Mouse (Mus musculus): ENCODE measurements around the gene H6pd. TPM values are rescaled to one million over a fixed set of nuclear protein-coding genes. Genes with fewer than 3 reads are reported as not detected.

The H6pd gene
- polyA plus RNA-seq, 1 experiment from 2014 or later: 11.4 TPM

DNA sequence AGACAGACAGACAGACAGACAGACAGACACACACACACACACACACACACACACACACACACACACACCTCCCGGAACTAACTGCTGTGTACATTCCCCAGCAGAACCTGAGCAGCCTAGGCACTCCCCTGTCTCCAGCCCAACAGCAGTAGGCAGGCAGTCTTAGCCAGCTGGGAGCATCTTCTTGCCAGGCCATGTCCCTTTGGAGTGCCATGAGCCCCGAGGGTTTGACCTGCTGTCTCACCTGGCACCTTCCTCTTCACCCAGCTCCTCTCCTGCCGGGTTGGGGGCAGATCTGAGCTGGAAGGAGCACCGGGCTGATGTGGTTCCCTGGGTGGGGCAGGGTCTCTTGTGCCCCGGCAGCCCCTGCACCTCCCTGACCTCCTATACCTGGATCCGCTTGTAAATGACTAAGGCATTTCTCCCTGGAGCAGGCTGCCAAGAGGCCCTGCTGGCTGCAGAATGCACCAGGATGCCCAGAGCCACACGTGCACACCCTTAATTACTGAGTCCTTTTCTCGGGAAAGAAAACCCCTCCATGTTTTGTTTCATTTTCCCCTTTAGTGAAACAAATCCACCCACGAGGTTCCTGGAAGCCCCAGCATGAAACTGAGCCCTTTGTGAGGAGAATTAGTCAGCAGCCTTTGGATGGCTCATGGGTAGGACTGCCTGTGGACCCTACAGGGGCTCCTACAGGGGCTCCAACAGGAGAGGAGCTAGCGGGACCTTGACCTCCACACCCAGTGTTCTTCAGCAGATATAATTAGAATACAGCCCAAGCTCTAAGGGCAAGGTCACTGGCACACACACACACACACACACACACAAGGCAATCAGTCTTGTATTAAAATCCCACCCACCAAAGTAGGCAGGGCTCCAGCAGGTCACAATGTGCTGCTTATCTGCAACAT lies 65.7 kb downstream of the H6pd start:
- no peak overlapping the region for H3K4me3 ChIP-seq (ENCODE audit: low read length)
- H3K36me3 ChIP-seq (ENCODE audit: control insufficient read depth, insufficient read depth): no peaks in the 10 kb centered on the region
- H3K27me3 ChIP-seq (ENCODE audit: control insufficient read depth, insufficient read depth, low read length): no peaks in the 10 kb centered on the region
- no peaks in the 10 kb centered on the region for H3K9me3 ChIP-seq (replicated peaks; ENCODE audit: control insufficient read depth, low read length)
- H3K4me2 ChIP-seq (ENCODE audit: low read depth, low read length): no peak overlapping the region
- H3K4me1 ChIP-seq (ENCODE audit: control insufficient read depth, insufficient read depth, low read length): peaks cover 34% of the 10 kb centered on the region
- 52% methylated on average over 10 of the region's 10 CpGs for WGBS
- H3K27ac ChIP-seq (ENCODE audit: low read length): no peak overlapping the region
- ATAC-seq (replicated peaks; ENCODE audit: extremely low read depth, insufficient read depth, low FRiP score): no peak
- peak overlapping the region; percentile 6; the same call in 1 of the 2 replicates for H3K9ac ChIP-seq (ENCODE audit: low read length)

DNA sequence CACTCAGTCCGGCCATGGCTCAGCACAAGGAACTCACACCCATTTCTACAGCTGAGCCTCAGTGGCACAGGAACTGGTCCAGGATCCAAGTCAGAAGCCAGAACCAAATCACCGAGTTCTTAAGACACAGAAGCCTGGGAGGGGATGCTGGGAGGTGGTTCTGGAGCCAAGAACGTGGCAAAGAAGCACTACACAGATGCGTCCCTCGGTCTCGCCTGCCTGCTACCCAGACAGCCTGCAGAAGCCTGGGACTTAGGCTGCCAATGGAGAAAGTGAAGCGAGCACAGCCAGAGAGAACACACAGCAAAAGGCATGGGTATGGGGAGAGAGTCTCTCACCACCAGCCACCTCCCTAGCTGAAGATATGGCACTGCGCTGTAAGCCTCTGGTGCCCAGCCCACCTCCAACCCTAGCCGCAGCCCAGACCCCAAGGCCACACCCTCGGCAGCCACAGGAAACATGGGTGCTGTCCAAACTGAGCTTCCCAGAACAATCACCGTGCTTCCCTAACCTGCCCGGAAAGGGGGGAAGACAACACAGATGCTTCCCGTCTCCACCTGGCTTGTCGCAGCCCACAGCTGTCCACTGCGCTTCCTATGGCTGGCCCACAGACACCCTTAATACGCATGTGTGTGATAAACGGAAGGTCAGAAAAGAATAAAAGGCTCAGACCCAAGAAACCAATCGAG lies 67.6 kb downstream of the H6pd start:
- Histone ChIP-seq H3K27me3 (ENCODE audit: control insufficient read depth, insufficient read depth, low read length) (no peaks in the 10 kb centered on the region), H3K36me3 (ENCODE audit: control insufficient read depth, insufficient read depth) (no peaks in the 10 kb centered on the region), H3K9ac (ENCODE audit: low read length) (no peak overlapping the region), H3K27ac (ENCODE audit: low read length) (no peak overlapping the region), H3K4me2 (ENCODE audit: low read depth, low read length) (no peak overlapping the region), H3K4me3 (ENCODE audit: low read length) (no peak overlapping the region), H3K9me3 (replicated peaks; ENCODE audit: control insufficient read depth, low read length) (no peaks in the 10 kb centered on the region), H3K4me1 (ENCODE audit: control insufficient read depth, insufficient read depth, low read length) (peaks cover 17% of the 10 kb centered on the region)
- WGBS: 67% methylated on average over 18 of the region's 18 CpGs
- no peak; the same call in 1 of the 2 replicates for ATAC-seq (replicated peaks; ENCODE audit: extremely low read depth, insufficient read depth, low FRiP score)

DNA sequence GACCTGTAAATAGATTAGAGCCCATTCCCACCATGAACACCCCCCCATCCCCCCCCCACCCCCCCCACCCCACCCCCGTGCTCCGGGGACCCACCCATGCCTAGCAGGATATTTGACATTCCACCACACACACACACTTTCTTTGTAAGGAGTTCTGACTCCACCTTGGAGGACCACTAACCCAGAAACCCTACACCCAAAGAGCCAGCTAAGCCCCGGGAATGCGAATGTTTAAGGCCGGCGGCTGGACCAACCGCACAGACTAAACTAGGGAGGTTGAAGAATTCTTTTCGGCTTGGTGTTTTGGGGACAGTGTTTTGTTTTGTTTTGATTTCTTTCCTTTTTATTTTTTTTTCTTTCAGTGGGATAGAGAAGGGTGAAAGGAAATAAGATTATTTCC lies 70.1 kb downstream of the H6pd start:
- no peak overlapping the region for H3K9ac ChIP-seq (ENCODE audit: low read length)
- H3K27ac ChIP-seq (ENCODE audit: low read length): no peak overlapping the region
- no peak overlapping the region for H3K4me3 ChIP-seq (ENCODE audit: low read length)
- H3K36me3 ChIP-seq (ENCODE audit: control insufficient read depth, insufficient read depth): no peaks in the 10 kb centered on the region
- H3K4me2 ChIP-seq (ENCODE audit: low read depth, low read length): no peak overlapping the region
- H3K9me3 ChIP-seq (replicated peaks; ENCODE audit: control insufficient read depth, low read length): no peaks in the 10 kb centered on the region
- no peak for ATAC-seq (replicated peaks; ENCODE audit: extremely low read depth, insufficient read depth, low FRiP score)
- H3K4me1 ChIP-seq (ENCODE audit: control insufficient read depth, insufficient read depth, low read length): peaks cover 15% of the 10 kb centered on the region
- 39% methylated on average over 8 of the region's 8 CpGs for WGBS
- H3K27me3 ChIP-seq (ENCODE audit: control insufficient read depth, insufficient read depth, low read length): no peaks in the 10 kb centered on the region

DNA sequence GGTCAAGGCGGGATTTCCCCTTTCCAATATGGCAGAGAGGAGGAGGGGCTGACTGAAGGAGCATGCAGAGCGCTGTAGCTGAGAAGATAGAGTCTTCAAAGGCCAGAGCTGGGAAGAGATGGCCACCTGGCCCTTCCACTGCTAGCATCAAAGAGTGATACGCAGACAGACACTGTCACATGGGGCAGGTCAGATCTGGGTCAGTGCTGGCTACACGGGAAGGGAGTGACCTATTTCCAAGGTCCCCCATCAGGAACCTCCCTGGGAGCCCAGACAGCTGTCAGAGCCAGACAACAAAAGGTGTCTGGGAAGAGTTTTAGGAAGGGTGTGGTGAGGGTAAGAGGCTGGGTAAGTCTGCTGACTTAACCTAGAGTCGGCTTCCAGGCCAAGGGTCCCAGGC lies 71.9 kb downstream of the H6pd start:
- WGBS: 52% methylated on average over 5 of the region's 5 CpGs
- no peaks in the 10 kb centered on the region for H3K27me3 ChIP-seq (ENCODE audit: control insufficient read depth, insufficient read depth, low read length)
- no peak for ATAC-seq (replicated peaks; ENCODE audit: extremely low read depth, insufficient read depth, low FRiP score)

DNA sequence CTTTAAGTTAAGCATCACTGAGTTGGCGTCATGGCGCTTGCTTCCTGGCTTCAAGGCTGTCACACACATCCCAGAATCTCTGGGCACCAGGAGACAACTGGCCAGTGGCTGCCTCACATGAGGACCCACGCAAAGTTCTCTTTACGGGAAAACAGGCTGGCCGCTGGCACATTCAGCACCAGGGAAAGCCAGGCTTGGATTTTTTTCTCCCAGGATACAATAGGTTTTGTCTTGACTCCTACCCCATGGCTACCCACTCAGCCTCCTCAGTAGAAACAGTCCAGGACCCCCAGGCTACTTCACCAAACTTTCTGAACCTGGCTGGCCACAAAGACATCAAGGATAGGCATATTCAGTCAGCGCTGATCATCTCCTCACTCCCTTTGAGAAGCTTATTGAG lies 73.4 kb downstream of the H6pd start:
- H3K27ac ChIP-seq (ENCODE audit: low read length): no peak overlapping the region
- no peak overlapping the region for H3K4me2 ChIP-seq (ENCODE audit: low read depth, low read length)
- peaks cover 7% of the 10 kb centered on the region; the same call in 1 of the 2 replicates for H3K9me3 ChIP-seq (replicated peaks; ENCODE audit: control insufficient read depth, low read length)
- no peak for ATAC-seq (replicated peaks; ENCODE audit: extremely low read depth, insufficient read depth, low FRiP score)
- H3K9ac ChIP-seq (ENCODE audit: low read length): no peak overlapping the region
- peaks cover 6% of the 10 kb centered on the region; the same call in 1 of the 2 replicates for H3K4me1 ChIP-seq (ENCODE audit: control insufficient read depth, insufficient read depth, low read length)
- H3K36me3 ChIP-seq (ENCODE audit: control insufficient read depth, insufficient read depth): no peaks in the 10 kb centered on the region
- no peaks in the 10 kb centered on the region for H3K27me3 ChIP-seq (ENCODE audit: control insufficient read depth, insufficient read depth, low read length)
- WGBS: 76% methylated on average over 6 of the region's 6 CpGs
- no peak overlapping the region for H3K4me3 ChIP-seq (ENCODE audit: low read length)

More for the DNA sequence above, 71.9 kb downstream of the H6pd start:
- Histone ChIP-seq H3K36me3 (ENCODE audit: control insufficient read depth, insufficient read depth) (no peaks in the 10 kb centered on the region), H3K9ac (ENCODE audit: low read length) (no peak overlapping the region), H3K4me3 (ENCODE audit: low read length) (no peak overlapping the region), H3K9me3 (replicated peaks; ENCODE audit: control insufficient read depth, low read length) (peaks cover 5% of the 10 kb centered on the region; the same call in 1 of the 2 replicates), H3K4me1 (ENCODE audit: control insufficient read depth, insufficient read depth, low read length) (peaks cover 6% of the 10 kb centered on the region; the same call in 1 of the 2 replicates), H3K27ac (ENCODE audit: low read length) (no peak overlapping the region), H3K4me2 (ENCODE audit: low read depth, low read length) (no peak overlapping the region)

DNA sequence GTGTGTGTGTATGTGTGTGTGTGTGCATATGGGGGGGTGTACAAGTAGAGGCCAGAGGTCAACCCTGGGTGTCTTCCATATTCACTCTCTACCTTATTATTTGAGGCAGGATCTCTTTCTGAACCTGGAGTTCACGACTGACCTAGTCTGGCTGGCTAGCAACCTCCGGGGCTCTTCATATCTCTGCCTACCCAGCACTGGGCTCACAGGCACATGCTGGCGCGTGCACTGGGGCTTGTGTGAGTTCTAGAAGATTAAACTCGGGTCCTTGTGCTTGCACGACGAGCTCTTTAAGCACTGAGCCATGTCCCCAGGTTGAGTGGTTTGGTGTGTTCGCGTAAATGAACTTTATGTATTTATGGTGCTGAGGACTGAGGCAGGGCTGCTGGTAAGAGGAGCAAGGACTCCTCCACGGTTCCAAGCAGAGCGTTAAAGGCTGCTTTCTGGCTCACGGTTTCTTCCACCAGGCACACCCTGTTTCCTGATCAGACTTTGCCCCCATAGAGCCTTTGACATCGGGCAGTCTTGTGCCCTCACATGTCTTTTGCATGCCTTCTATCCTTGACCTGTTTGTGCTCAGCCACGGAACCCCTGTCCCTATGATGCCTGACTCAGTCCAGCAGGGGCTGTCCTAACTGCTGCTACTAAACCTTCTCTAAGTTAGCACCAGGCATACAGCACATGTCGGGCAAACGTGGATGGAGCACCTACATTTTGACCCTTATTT lies 75.1 kb downstream of the H6pd start:
- Histone ChIP-seq H3K9me3 (replicated peaks; ENCODE audit: control insufficient read depth, low read length) (peaks cover 7% of the 10 kb centered on the region; the same call in 1 of the 2 replicates), H3K27me3 (ENCODE audit: control insufficient read depth, insufficient read depth, low read length) (no peaks in the 10 kb centered on the region), H3K4me3 (ENCODE audit: low read length) (no peak overlapping the region), H3K4me2 (ENCODE audit: low read depth, low read length) (no peak overlapping the region), H3K9ac (ENCODE audit: low read length) (no peak overlapping the region), H3K27ac (ENCODE audit: low read length) (no peak overlapping the region), H3K4me1 (ENCODE audit: control insufficient read depth, insufficient read depth, low read length) (peaks cover 6% of the 10 kb centered on the region; the same call in 1 of the 2 replicates), H3K36me3 (ENCODE audit: control insufficient read depth, insufficient read depth) (no peaks in the 10 kb centered on the region)
- ATAC-seq (replicated peaks; ENCODE audit: extremely low read depth, insufficient read depth, low FRiP score): no peak
- 77% methylated on average over 16 of the region's 16 CpGs for WGBS

DNA sequence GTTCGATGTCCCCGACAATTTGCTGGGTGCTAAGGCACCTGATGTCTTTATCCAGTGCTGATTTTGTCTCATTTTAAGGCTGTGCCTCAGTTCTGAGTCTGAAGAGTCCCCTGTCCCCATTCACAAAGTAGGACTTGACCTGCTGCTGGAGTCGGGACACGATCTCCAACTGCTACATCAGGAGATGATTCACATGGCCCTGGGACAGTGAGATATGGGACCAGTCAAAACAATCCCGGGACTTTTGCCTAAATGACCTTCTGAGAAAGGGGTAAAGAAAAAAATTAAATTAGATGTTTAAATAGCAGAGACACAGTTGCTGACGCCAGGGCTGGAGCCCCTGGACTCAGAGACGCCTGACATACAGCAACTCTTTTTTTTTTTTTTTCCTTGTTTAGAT lies 75.8 kb downstream of the H6pd start:
- no peaks in the 10 kb centered on the region for H3K27me3 ChIP-seq (ENCODE audit: control insufficient read depth, insufficient read depth, low read length)

DNA sequence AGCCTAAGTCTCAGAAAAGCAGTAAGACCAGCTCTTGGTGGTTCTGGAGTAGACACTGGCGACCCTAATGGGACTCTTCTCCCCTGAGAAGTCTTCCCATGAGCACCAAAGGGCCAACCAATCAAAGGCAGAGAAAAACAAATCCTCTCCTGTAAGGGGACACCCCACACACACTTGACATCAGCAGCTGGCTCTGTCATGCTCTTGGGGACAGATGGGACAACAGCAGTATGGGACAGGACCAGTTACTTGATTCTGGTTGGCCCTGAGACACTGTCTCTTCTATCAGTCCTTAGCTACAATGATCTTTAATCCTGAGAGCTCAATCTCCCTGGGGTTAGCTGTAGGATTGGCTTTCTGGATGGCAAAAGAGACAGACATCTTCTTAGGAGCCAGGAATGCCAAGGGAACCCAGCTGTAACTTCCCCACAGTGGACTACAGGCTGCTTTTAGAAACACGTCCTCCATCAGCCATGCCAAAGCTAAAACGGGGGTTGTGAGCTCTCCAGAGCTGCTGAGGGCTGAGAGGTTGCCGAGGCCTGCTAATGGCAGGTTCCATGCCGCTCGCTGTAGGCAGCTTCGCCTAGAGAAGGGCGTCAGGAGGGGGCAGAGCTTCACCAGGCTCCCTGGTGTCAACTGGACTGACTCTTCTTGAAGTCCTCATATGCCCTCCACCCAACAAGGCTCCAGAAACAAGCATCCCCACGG lies 76.6 kb downstream of the H6pd start:
- Histone ChIP-seq H3K4me3 (ENCODE audit: low read length) (no peak overlapping the region), H3K4me1 (ENCODE audit: control insufficient read depth, insufficient read depth, low read length) (peaks cover 6% of the 10 kb centered on the region; the same call in 1 of the 2 replicates), H3K36me3 (ENCODE audit: control insufficient read depth, insufficient read depth) (no peaks in the 10 kb centered on the region), H3K9me3 (replicated peaks; ENCODE audit: control insufficient read depth, low read length) (peaks cover 7% of the 10 kb centered on the region; the same call in 1 of the 2 replicates), H3K27ac (ENCODE audit: low read length) (no peak overlapping the region), H3K27me3 (ENCODE audit: control insufficient read depth, insufficient read depth, low read length) (no peaks in the 10 kb centered on the region), H3K9ac (ENCODE audit: low read length) (no peak overlapping the region), H3K4me2 (ENCODE audit: low read depth, low read length) (no peak overlapping the region)
- ATAC-seq (replicated peaks; ENCODE audit: extremely low read depth, insufficient read depth, low FRiP score): no peak
- WGBS: 75% methylated on average over 9 of the region's 9 CpGs

More for the DNA sequence above, 75.8 kb downstream of the H6pd start:
- peaks cover 7% of the 10 kb centered on the region; the same call in 1 of the 2 replicates for H3K9me3 ChIP-seq (replicated peaks; ENCODE audit: control insufficient read depth, low read length)
- no peak overlapping the region for H3K4me2 ChIP-seq (ENCODE audit: low read depth, low read length)
- H3K4me3 ChIP-seq (ENCODE audit: low read length): no peak overlapping the region
- no peak overlapping the region for H3K27ac ChIP-seq (ENCODE audit: low read length)
- no peak overlapping the region for H3K9ac ChIP-seq (ENCODE audit: low read length)
- no peaks in the 10 kb centered on the region for H3K36me3 ChIP-seq (ENCODE audit: control insufficient read depth, insufficient read depth)
- no peak for ATAC-seq (replicated peaks; ENCODE audit: extremely low read depth, insufficient read depth, low FRiP score)
- 80% methylated on average over 7 of the region's 7 CpGs for WGBS
- H3K4me1 ChIP-seq (ENCODE audit: control insufficient read depth, insufficient read depth, low read length): peaks cover 6% of the 10 kb centered on the region; the same call in 1 of the 2 replicates
